Mouse (Mus musculus) inflammation-experienced regulatory T-cells, adult 6 months (primary cell): ENCODE results near the gene Ncln. TPM values are rescaled to one million over a fixed set of nuclear protein-coding genes. Genes with fewer than 3 reads are reported as not detected.
"Not testable (repeated sequence)": the region's sequence is repeated elsewhere in the genome, so short reads cannot be mapped to it uniquely, and the experiment has no call there.

ENCODE experiments used
- ATAC-seq: one replicate; pipeline ENCODE4 v1.8.0; 2017
- polyA plus RNA-seq, 3 experiments: library from polyadenylated mRNA; unstranded; fragments of 100-300 nt; shearing (Covaris generic); gene quantifications; one replicate each; pipeline ENCODE4 v1.2.1; 2017

Gene Ncln
- polyA plus RNA-seq, 3 experiments from 2014 or later, result 34.3 to 41.1 (median 36.9) TPM

GRCm38 (mm10) chr10:81461673-81462414 lies 34.3 kb downstream of the Ncln start:
- ATAC-seq, result peak; percentile 17

GRCm38 (mm10) chr10:81460951-81461350 lies 35.2 kb downstream of the Ncln start:
- ATAC-seq, result no peak

DNA sequence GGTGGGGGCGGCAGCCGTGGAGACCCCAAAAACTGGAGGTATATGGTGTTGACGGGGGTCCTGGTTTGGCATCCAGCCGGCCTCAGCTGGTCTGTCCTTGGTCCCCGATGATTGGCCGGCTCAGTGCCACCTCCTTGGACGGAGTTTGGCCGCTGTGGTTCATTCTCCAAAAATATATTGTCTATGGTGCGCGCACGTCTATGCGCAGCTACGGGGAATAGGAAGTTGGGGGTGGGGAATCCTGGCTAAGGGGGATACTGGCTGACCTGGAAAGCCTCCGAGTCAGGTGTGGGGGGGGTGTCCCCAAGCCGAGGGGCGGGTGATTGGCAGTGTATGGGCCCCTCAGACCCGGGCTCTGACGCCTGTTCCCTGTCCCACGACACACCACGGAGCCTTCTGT lies 35.7 kb downstream of the Ncln start:
- no peak for ATAC-seq

DNA sequence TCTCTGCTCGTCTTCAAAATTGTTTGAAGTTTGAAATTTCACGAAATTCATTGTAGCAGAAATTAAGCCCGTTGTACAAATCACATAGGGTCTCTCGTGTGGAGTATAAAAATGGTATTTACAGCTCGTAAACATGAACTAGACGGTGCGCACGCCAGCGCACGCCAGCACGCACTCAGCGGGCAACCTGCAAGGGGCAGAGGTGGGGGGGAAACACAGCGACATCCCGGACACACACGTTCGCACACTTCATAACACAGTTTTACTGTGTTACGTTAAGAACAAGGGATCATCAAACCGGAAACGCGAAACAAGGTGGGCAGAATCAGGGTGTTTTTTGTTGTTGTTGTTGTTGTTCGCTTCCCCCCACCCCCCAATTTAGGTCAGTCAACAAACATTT lies 36.8 kb downstream of the Ncln start:
- ATAC-seq, result no peak

DNA sequence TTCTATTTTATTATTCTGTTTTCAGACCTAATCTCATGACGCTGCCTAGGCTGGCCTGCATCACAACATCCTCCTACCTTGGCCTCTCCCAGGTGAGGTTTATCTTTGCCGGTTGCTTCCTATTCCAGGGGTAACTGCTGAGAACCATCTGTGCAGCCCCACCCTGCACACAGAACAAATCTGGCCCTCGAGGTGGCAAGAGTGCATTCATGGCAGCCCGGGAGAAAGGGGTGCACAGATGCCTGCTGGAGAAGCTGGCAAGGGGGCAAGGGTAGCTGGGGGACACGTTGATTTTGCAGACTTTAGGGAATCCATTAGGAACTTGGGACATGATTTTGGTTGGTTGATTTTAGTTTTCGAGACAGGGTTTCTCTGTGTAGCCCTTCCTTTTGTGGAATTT lies 37.9 kb downstream of the Ncln start:
- no peak for ATAC-seq

- no peak for ATAC-seq
Measured at GRCm38 (mm10) chr10:81457624-81458023, 38.6 kb downstream of the Ncln start.

DNA sequence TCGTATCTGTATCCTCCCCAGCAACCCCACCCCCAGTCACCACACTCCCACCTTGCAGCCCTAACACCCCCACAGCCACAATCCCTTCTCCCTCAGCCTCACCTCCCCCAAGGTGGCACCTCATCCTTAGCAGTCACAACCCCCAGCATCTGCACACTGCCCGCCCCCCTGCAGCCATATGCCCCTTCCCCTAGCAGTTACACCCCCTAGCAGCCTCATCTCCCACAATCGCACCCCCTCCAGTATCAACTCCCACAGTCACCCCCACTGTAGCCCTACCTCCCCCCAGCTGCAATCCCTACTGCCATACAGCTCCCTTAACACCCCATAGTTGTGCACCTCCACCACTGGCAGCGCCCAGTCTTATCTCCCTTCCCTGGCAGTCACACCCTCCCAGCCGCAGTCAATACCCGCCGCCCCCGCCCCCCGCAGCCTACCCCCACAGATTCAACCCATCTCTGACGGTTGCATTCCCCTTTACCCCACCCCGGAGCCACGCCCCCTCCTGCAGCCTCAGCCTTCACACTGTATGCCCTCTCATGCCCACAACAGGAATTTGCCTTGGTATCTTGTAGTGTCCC lies 39.1 kb downstream of the Ncln start:
- ATAC-seq, result no peak

GRCm38 (mm10) chr10:81455181-81455895 lies 40.9 kb downstream of the Ncln start, which contains the start of gene Nfic:
TSS of gene Nfic (minus strand) at chr10:81455635.
- ATAC-seq, result no peak

- ATAC-seq, result no peak
Measured at GRCm38 (mm10) chr10:81454106-81454505, 42.1 kb downstream of the Ncln start.

GRCm38 (mm10) chr10:81452947-81453288 lies 43.3 kb downstream of the Ncln start:
- ATAC-seq, result no peak

- ATAC-seq, result no peak
Measured at GRCm38 (mm10) chr10:81452237-81452946, 43.8 kb downstream of the Ncln start.

DNA sequence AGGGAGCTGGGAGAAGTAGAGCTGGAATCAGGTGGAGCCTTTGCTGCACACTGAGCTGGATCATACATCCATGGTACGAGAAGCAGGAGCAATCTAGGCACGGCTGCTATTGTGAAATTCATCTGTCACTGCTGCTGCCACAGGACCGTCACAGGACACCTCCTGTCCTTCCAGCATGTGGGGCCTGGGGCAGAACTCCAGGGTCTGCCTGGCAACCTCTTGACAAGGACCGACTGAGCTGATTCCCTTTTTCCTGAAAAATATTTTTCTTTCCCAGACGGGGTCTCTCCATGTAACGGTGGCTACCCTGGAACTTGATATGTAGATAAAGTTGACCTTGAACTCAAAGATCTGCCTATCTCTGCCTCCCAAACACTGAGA lies 44.8 kb downstream of the Ncln start:
- ATAC-seq, result no peak

- no peak for ATAC-seq
Measured at GRCm38 (mm10) chr10:81450641-81451364, 45.4 kb downstream of the Ncln start.

DNA sequence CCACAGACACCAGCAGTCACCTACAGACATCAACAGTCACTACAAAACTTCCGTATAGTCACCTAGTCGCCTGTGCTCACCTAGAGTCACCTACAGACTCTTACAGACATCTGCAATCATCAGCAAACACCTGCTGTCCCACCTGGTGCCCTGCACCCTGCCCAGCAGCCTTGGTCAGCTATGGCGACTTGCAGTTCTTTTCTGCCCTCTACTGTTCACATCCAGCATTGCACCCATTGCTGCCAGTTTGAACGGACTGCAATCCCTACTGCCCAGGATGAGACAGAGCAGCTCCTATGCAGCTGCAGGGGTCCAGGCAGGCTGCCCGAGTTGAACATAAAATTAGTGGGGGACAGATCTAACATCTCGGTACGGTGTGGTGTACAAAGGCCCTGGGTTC lies 46.1 kb downstream of the Ncln start:
- ATAC-seq, result peak; percentile 50

GRCm38 (mm10) chr10:81445516-81445915 lies 50.7 kb downstream of the Ncln start:
- not testable (repeated sequence) for ATAC-seq

GRCm38 (mm10) chr10:81441019-81441418 lies 55.2 kb downstream of the Ncln start:
- ATAC-seq, result peak; percentile 69

Other genes with a start within 250 kb of the Ncln start
- 10 to 100 TPM; 30.1 to 68.1 (median 64.4) TPM for gene Matk, start 243.5 kb downstream of the Ncln start, polyA plus RNA-seq
- gene Mrpl54, start 229.5 kb downstream of the Ncln start, polyA plus RNA-seq, result 100 to 1,000 TPM; 111 to 148 (median 127) TPM
- gene Apba3, start 229.4 kb downstream of the Ncln start, polyA plus RNA-seq, result 10 to 100 TPM in 2 of 3 experiments, 1 to 10 TPM in 1; 9.9 to 12.4 (median 12.3) TPM
- gene Tjp3, start 204.8 kb downstream of the Ncln start, polyA plus RNA-seq, result 1 to 10 TPM; 1.7 to 3.2 (median 1.9) TPM
- gene Pip5k1c, start 203.4 kb downstream of the Ncln start, polyA plus RNA-seq, result 10 to 100 TPM; 10.7 to 15.9 (median 14.4) TPM
- gene Cactin, start 175.3 kb downstream of the Ncln start, polyA plus RNA-seq, result 1 to 10 TPM; 2.9 to 6.5 (median 4.1) TPM
- 10 to 100 TPM in 2 of 3 experiments, 1 to 10 TPM in 1; 10.0 to 21.7 (median 17.0) TPM for gene Tbxa2r, start 167.7 kb downstream of the Ncln start, polyA plus RNA-seq
- under 1 TPM in 1 of 3 experiments, not detected in 2; 0.12 TPM for gene Gipc3, start 153.1 kb downstream of the Ncln start, polyA plus RNA-seq
- gene Hmg20b, start 145.9 kb downstream of the Ncln start, polyA plus RNA-seq, result 10 to 100 TPM; 17.1 to 20.4 (median 17.8) TPM
- gene Mfsd12, start 138.9 kb downstream of the Ncln start, polyA plus RNA-seq, result 1 to 10 TPM; 1.6 to 2.1 (median 1.9) TPM
- 1 to 10 TPM in 1 of 3 experiments, under 1 TPM in 2; 0.26 to 1.7 (median 0.96) TPM for gene 4930404N11Rik, start 130.6 kb downstream of the Ncln start, polyA plus RNA-seq
- 10 to 100 TPM; 10.7 to 27.1 (median 13.4) TPM for gene Fzr1, start 117.9 kb downstream of the Ncln start, polyA plus RNA-seq
- 10 to 100 TPM in 2 of 3 experiments, 1 to 10 TPM in 1; 9.2 to 17.9 (median 10.9) TPM for gene Dohh, start 112.0 kb downstream of the Ncln start, polyA plus RNA-seq
- 1 to 10 TPM in 2 of 3 experiments, under 1 TPM in 1; 0.60 to 1.9 (median 1.1) TPM for gene Gm48551, start 111.9 kb downstream of the Ncln start, polyA plus RNA-seq
- gene Gm48552, start 107.4 kb downstream of the Ncln start, polyA plus RNA-seq, result 1 to 10 TPM in 1 of 3 experiments, not detected in 2; 3.1 TPM
- gene Smim24, start 103.3 kb downstream of the Ncln start, polyA plus RNA-seq, result 10 to 100 TPM in 1 of 3 experiments, 1 to 10 TPM in 2; 4.4 to 10.7 (median 9.8) TPM
- 10 to 100 TPM; 13.8 to 17.2 (median 15.0) TPM for gene Nfic, start 40.8 kb downstream of the Ncln start, polyA plus RNA-seq
- 1 to 10 TPM; 1.1 to 1.4 (median 1.2) TPM for gene Celf5, start 13.7 kb downstream of the Ncln start, polyA plus RNA-seq
- 10 to 100 TPM; 49.1 to 93.2 (median 50.3) TPM for gene S1pr4, start 3.7 kb upstream of the Ncln start, polyA plus RNA-seq
- 100 to 1,000 TPM in 1 of 3 experiments, 10 to 100 TPM in 2; 23.1 to 102 (median 24.3) TPM for gene Gna15, start 27.8 kb upstream of the Ncln start, polyA plus RNA-seq
- 10 to 100 TPM; 26.5 to 29.4 (median 28.7) TPM for gene Gna11, start 48.8 kb upstream of the Ncln start, polyA plus RNA-seq
- 100 to 1,000 TPM in 2 of 3 experiments, 10 to 100 TPM in 1; 82.5 to 118 (median 109) TPM for gene Aes, start 63.1 kb upstream of the Ncln start, polyA plus RNA-seq
- 1 to 10 TPM in 2 of 3 experiments, not detected in 1; 1.4 TPM for gene Tle2, start 78.2 kb upstream of the Ncln start, polyA plus RNA-seq
- 1 to 10 TPM in 2 of 3 experiments, under 1 TPM in 1; 0.99 to 1.9 (median 1.7) TPM for gene Tle6, start 104.7 kb upstream of the Ncln start, polyA plus RNA-seq
- gene BC025920, start 109.9 kb upstream of the Ncln start, polyA plus RNA-seq, result 1 to 10 TPM in 2 of 3 experiments, under 1 TPM in 1; 0.69 to 5.2 (median 4.1) TPM
- gene Sirt6, start 131.4 kb upstream of the Ncln start, polyA plus RNA-seq, result 10 to 100 TPM; 23.3 to 26.7 (median 24.3) TPM
- gene Ankrd24, start 132.1 kb upstream of the Ncln start, polyA plus RNA-seq, result 1 to 10 TPM in 1 of 3 experiments, under 1 TPM in 2; 0.72 to 1.3 (median 0.90) TPM
- 1 to 10 TPM; 5.2 to 9.4 (median 9.1) TPM for gene Gm10778, start 152.7 kb upstream of the Ncln start, polyA plus RNA-seq
- 10 to 100 TPM; 17.8 to 23.8 (median 18.4) TPM for gene Zfp433, start 208.4 kb upstream of the Ncln start, polyA plus RNA-seq